Mouse (Mus musculus): Measurements from ENCODE around the gene Lsm2.

GRCm38 (mm10) chr17:34962125-34962524, 19.5 kb upstream of the Lsm2 start:
- TF ChIP-seq CTCF (IDR thresholded peaks at IDR 0.05; ENCODE audit: control insufficient read depth, insufficient read depth, insufficient replicate concordance, low read depth, low read length) (no peak), POLR2A (IDR thresholded peaks at IDR 0.05; ENCODE audit: control insufficient read depth, low read depth, low read length) (no peak)

All from testis, adult 2 months (tissue).